Mouse (Mus musculus) limb, embryonic 12.5 days (tissue): ENCODE measurements around the gene Ttll11. TPM values are rescaled to one million over a fixed set of nuclear protein-coding genes. Genes with fewer than 3 reads are reported as not detected.

Source experiments
- ATAC-seq: fragments of 200-750 bp; cut with Nextera tagmentation; 2 replicates; pipeline ENCODE4 v1.8.0; 2017; ENCODE audit warnings: low read depth, moderate TSS enrichment; ENCODE audit not compliant: insufficient number of reproducible peaks, insufficient read depth, low FRiP score, low TSS enrichment
- H3K27ac ChIP-seq: fragments of 300-500 bp; sonication (generic); 2 replicates; pipeline ENCODE4 v1.5.1; 2016; ENCODE audit warnings: mild to moderate bottlenecking, moderate library complexity
- H3K27me3 ChIP-seq: fragments of 300-500 bp; sonication (generic); 2 replicates; pipeline ENCODE4 v1.6.1; 2016; ENCODE audit warnings: mild to moderate bottlenecking, moderate library complexity
- H3K36me3 ChIP-seq: fragments of 300-500 bp; sonication (generic); 2 replicates; pipeline ENCODE4 v1.6.1; 2016; ENCODE audit warnings: mild to moderate bottlenecking, moderate library complexity
- H3K4me1 ChIP-seq: fragments of 300-500 bp; sonication (generic); replicated peaks from 2 replicates; pipeline ENCODE4 v1.6.1; 2016
- H3K4me2 ChIP-seq: fragments of 300-500 bp; sonication (generic); 2 replicates; pipeline ENCODE4 v1.6.1; 2016; ENCODE audit warnings: mild to moderate bottlenecking, moderate library complexity
- H3K4me3 ChIP-seq: fragments of 300-500 bp; sonication (generic); replicated peaks from 2 replicates; pipeline ENCODE4 v1.5.1; 2016; ENCODE audit warnings: mild to moderate bottlenecking
- H3K9ac ChIP-seq: fragments of 300-500 bp; sonication (generic); replicated peaks from 2 replicates; pipeline ENCODE4 v1.6.1; 2016; ENCODE audit warnings: mild to moderate bottlenecking, moderate library complexity
- H3K9me3 ChIP-seq: fragments of 300-500 bp; sonication (generic); 2 replicates; pipeline ENCODE4 v1.6.1; 2016; ENCODE audit warnings: mild to moderate bottlenecking, moderate library complexity
- WGBS: fragments of 180-500 bp; shearing (Covaris S2); methylation state at CpG from one replicate; pipeline ENCODE4 v1.1.7; 2016; 5-methylcytosine and 5-hydroxymethylcytosine counted together
- polyA plus RNA-seq: library from polyadenylated mRNA; unstranded; fragments of >200 nt; fragmentation: Nextera tagmentation; extraction: Ambion mirVana; gene quantifications from 2 replicates; pipeline ENCODE4 v1.2.1, GENCODE M21; 2016

The Ttll11 gene
- polyA plus RNA-seq, 1 experiment from 2014 or later = 1.3 TPM

DNA sequence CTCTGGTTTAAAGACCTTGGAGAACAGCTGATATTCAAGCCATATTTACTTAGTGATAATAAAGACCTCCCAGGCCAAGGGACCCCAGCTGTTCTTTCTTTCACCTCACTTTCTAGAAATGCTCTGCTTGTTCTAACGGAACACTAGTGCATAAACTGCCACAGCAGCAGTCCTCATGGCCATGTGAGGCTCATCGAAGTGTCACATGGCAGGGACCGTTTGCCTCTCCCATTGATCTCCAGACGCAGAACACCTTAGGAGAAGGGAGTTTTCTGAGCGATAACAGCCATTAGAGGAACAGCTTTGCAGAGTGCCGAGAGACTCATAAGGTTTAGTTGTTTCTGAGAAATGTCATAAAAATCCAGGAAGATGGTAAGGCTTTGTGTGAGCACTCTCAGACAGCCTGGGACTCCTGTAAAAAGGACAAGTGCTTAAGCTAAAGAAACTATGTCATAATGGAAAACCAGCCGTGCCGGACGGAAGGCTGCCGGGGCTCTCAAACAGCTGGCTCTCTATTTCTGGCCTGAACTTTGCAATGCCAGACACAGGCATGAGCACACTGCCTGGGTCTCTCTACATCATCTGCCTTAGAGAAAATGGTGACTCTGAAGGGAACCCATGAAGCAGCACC, 13.7 kb downstream of the Ttll11 start:
- 55% methylated on average over 10 of the region's 10 CpGs for WGBS
- H3K36me3 ChIP-seq = no peaks in the 10 kb centered on the region
- ATAC-seq = no peak
- H3K4me1 ChIP-seq = 0 out of 2 replicates have a peak, but pooled peaks cover 7% of the 10 kb centered on the region
- H3K9ac ChIP-seq = no peak overlapping the region
- H3K27me3 ChIP-seq = no peaks in the 10 kb centered on the region
- H3K4me2 ChIP-seq = no peak overlapping the region
- H3K4me3 ChIP-seq = no peak overlapping the region
- H3K27ac ChIP-seq = no peak overlapping the region
- no peaks in the 10 kb centered on the region for H3K9me3 ChIP-seq

DNA sequence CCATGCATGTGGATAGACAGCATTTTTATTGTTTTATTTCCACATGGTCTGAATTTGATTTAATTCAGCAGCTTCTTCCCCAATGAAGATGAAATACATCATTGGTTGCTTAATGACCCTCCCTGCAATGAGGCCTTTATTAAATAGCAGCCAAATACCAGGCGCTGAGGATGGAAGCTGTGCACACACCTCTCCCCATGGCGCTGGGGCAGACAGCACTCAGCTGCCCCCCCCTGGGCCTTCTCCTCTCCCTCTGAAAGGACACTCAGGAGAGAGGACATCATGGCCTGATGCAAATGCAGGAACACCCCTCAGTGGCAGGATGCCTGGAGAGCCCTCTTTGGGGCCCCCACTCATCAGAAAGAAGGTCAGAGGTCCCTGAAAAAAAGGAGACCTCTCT, 16.4 kb downstream of the Ttll11 start:
- H3K27me3 ChIP-seq = no peaks in the 10 kb centered on the region
- H3K4me2 ChIP-seq = no peak overlapping the region
- ATAC-seq = no peak
- H3K36me3 ChIP-seq = no peaks in the 10 kb centered on the region
- 0 out of 2 replicates have a peak, but pooled peaks cover 7% of the 10 kb centered on the region for H3K4me1 ChIP-seq
- no peak overlapping the region for H3K27ac ChIP-seq
- H3K9me3 ChIP-seq = no peaks in the 10 kb centered on the region
- H3K9ac ChIP-seq = peak overlapping the region; percentile 18; the same call in 1 of the 2 replicates
- H3K4me3 ChIP-seq = no peak overlapping the region
- 70% methylated on average over 2 of the region's 2 CpGs for WGBS

DNA sequence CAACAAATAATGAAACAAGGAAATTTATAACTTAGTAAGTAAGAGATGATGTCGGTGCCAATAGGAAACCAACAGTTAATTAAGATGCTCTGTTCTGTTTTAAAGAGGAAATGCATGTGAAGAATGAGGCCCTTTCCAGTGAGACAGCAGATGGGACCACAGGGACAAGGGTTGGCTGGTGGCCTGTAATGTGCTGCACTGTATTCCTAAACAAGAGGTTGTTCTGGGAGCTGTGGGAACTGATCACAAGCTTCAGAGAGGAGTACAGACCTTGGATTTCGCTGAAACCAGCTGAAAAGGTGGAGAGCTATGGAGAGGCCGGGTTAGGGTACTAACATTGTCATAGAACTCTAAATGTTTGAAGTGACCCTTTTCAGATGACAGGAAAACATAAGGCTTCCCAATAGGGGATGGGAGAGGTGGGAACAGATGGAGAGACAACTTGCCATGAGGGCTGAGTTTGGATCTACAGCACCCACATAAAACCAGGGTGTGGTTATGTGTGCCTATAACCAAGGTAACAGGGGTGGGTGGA, 18.1 kb downstream of the Ttll11 start:
- Histone ChIP-seq H3K27ac (no peak overlapping the region), H3K27me3 (no peaks in the 10 kb centered on the region), H3K9ac (no peak overlapping the region), H3K4me3 (no peak overlapping the region), H3K9me3 (no peaks in the 10 kb centered on the region), H3K4me2 (no peak overlapping the region), H3K4me1 (0 out of 2 replicates have a peak, but pooled peaks cover 10% of the 10 kb centered on the region), H3K36me3 (no peaks in the 10 kb centered on the region)
- no peak for ATAC-seq
- 78% methylated on average over 3 of the region's 3 CpGs for WGBS

DNA sequence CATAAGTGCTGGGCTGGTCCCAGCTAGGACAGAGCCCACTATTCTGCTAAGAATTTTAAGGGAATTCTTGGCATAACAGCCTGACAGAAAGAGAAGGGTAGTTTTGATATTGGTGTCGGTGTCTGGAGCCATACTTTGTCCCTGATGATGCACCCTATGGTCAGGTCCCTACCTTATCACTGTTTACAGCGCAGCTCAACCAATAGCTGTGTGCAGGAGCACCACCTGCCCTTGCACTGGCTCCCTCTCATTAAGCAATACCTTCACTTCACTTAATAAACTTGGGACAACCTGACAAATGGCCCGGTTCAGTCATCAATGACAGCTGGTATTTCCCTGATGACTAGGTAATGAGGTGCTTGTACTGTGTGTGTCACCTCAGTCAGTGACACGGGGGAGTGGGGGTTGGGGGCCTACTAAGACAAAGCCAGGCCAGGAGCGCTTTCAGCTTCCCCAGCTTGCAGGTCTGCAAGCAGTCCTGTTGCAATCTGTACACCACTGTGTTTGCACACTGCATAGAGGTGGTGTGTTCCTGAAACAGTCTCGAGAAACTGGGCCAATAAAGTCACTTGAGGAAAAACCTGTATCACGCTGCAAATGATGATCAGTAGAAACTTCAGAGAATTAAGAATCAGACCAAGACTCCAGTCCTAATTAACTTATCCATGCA, 22.1 kb downstream of the Ttll11 start:
- no peaks in the 10 kb centered on the region for H3K9me3 ChIP-seq
- WGBS = 56% methylated on average over 7 of the region's 7 CpGs
- peaks cover 3% of the 10 kb centered on the region; the same call in 1 of the 2 replicates for H3K4me1 ChIP-seq
- no peaks in the 10 kb centered on the region for H3K36me3 ChIP-seq
- no peak overlapping the region for H3K4me2 ChIP-seq
- no peak overlapping the region for H3K27ac ChIP-seq
- ATAC-seq = no peak
- H3K27me3 ChIP-seq = no peaks in the 10 kb centered on the region; the same call in 1 of the 2 replicates
- H3K9ac ChIP-seq = no peak overlapping the region
- H3K4me3 ChIP-seq = no peak overlapping the region

DNA sequence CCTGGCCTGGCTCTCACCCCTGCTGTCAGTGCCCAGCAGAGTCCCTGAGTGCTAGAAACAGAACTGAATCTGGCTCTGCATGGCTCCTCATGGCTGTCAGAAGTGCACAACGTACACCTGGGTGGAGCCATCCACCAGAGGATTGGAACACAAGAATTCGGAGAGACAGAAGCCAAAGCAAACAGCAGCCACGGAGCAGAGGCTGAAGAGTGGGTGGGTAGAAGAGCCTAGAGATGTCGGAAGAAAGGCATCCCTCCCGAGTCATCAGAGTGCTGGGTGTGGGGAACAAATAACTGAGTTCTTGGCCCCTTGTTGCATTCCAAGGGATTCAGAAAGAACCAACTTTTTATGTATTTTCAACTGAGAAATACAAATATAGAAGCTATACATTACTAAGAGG, 24.5 kb downstream of the Ttll11 start:
- no peak for ATAC-seq
- Histone ChIP-seq H3K36me3 (no peaks in the 10 kb centered on the region), H3K9ac (no peak overlapping the region), H3K4me2 (no peak overlapping the region), H3K4me1 (peaks cover 12% of the 10 kb centered on the region), H3K27me3 (peaks cover 5% of the 10 kb centered on the region; the same call in 1 of the 2 replicates), H3K27ac (no peak overlapping the region), H3K9me3 (no peaks in the 10 kb centered on the region), H3K4me3 (no peak overlapping the region)
- WGBS = 55% methylated on average over 5 of the region's 5 CpGs

DNA sequence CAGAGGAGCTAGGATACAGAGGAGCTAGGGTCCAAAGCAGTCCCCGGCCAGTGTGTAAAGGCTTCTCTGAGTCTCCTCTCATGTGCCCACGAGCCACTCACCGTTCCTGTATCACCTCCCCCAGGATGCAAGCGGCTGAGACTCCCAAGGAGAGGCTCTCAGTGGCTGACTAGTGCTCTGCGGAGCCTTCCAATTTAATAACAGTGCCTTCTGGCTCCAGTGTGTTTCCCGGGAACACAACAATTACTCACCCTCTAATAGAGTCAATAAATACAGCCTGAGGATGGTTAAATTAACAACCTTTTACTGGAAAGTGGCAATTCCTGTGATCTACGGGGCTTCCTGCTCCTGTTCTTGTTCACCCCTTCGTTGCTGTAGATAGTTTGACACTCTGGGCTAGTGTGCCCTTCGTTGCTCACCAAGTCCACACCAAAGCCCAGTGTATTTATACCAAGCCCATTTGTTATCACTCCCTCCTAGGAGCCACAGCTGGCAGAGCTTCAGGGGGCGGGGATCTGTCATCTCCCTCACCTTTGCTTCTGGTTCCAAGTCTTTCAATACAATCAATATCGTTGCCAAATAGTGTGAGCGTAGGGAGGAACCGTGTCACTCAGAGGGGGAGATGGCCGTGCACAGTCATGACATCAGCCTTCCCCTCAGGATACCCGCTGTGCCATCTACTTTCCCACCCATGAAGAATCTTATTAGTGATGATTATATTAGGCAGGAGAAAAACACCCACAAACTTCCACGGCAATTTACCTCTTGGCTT, 27.3 kb downstream of the Ttll11 start:
- Histone ChIP-seq H3K27ac (no peak overlapping the region), H3K4me3 (no peak overlapping the region), H3K27me3 (peaks cover 5% of the 10 kb centered on the region; the same call in 1 of the 2 replicates), H3K4me2 (no peak overlapping the region), H3K9ac (no peak overlapping the region), H3K9me3 (peaks cover 7% of the 10 kb centered on the region; the same call in 1 of the 2 replicates), H3K4me1 (peaks cover 9% of the 10 kb centered on the region), H3K36me3 (no peaks in the 10 kb centered on the region)
- ATAC-seq = no peak
- WGBS = 41% methylated on average over 16 of the region's 16 CpGs

DNA sequence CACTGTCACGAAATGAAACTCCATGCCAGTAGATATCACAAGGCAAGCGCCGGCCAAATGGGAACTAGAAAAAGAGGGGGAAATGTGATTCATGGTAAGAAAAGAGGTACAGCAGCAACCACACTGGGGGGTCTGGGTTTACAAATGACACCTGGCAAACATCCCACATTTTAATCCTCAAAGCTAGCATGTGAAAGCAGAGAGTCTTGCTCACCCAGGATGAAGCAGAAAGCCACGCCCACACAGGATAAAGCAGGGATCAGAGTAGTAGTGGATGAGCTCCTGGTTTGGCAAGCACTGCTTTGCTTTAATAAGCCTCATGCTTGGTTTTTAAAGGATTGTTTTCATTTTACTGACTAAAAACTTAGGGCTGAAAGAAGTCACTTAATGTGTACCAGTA, 34.8 kb downstream of the Ttll11 start:
- H3K27ac ChIP-seq = no peak overlapping the region
- H3K27me3 ChIP-seq = no peaks in the 10 kb centered on the region
- ATAC-seq = no peak
- no peaks in the 10 kb centered on the region for H3K4me1 ChIP-seq
- WGBS = 84% methylated on average over 4 of the region's 4 CpGs
- no peaks in the 10 kb centered on the region for H3K36me3 ChIP-seq
- peaks cover 7% of the 10 kb centered on the region; the same call in 1 of the 2 replicates for H3K9me3 ChIP-seq
- H3K4me2 ChIP-seq = no peak overlapping the region
- H3K9ac ChIP-seq = no peak overlapping the region
- no peak overlapping the region for H3K4me3 ChIP-seq

DNA sequence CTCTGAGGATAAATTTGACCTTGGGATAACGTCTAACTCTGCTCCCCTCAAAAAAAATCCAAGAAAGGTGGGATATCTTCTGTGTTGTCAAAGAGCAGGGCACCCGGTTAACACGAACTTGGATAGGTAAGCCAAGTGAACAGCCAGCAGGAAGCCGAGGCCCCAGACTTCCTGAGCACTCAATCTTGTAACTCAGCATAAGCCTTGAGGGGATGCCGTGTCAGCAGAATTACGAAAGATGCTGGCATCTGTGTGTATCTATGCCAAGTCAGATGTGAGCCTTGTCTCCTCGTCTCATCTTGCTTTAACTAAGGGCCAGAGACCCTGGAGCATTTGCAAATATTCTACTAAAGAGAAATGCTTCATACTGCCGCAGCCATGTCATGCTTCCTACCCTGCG, 36.8 kb downstream of the Ttll11 start:
- Histone ChIP-seq H3K4me1 (no peaks in the 10 kb centered on the region), H3K27ac (no peak overlapping the region), H3K36me3 (no peaks in the 10 kb centered on the region), H3K27me3 (no peaks in the 10 kb centered on the region), H3K4me2 (no peak overlapping the region), H3K4me3 (no peak overlapping the region), H3K9ac (no peak overlapping the region), H3K9me3 (no peaks in the 10 kb centered on the region)
- ATAC-seq = no peak
- WGBS = 77% methylated on average over 9 of the region's 9 CpGs

DNA sequence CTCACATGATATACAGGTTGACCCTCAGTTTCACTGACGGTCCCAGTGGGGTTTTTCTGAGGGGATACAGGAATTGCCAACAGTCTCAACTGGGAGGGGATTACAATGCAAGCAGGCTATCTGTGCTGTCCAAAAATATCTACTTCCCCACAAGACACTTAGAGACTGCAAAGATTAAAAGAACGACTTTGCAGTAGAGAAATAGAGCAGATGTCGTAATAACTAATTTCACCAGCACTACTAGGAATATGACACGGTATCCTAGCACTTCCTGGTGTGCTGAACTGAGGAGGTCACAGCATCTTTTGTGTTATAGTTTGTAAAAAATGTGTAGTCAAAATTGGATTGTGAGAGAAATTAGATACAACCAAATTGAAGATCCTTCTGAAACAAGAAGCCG, 44.7 kb downstream of the Ttll11 start:
- Histone ChIP-seq H3K4me3 (no peak overlapping the region), H3K4me2 (no peak overlapping the region), H3K27ac (no peak overlapping the region), H3K4me1 (no peaks in the 10 kb centered on the region), H3K9me3 (no peaks in the 10 kb centered on the region), H3K36me3 (no peaks in the 10 kb centered on the region), H3K9ac (no peak overlapping the region), H3K27me3 (no peaks in the 10 kb centered on the region)
- 78% methylated on average over 5 of the region's 5 CpGs for WGBS
- ATAC-seq = no peak

DNA sequence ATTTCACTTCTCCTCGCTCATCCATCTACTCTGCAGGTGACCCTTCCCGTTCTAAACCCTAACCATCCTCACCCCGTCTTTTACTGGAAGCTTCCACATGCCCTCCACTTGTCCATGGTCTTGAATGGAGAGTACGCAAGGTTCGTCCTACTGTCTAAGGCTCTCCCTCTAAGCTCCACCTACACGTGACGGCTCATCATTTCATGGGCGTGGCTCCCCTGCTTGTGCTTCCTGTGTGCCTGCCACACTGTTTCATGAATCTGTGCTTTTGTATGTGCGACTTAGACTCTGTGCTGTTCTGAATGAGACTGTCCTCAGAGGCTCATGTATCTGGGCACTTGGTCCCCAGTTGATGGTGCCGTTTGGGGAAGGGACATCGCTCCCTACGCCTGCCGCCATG, 46.6 kb downstream of the Ttll11 start:
- Histone ChIP-seq H3K4me3 (no peak overlapping the region), H3K27ac (no peak overlapping the region), H3K36me3 (no peaks in the 10 kb centered on the region), H3K4me1 (no peaks in the 10 kb centered on the region), H3K27me3 (no peaks in the 10 kb centered on the region), H3K9me3 (no peaks in the 10 kb centered on the region), H3K9ac (no peak overlapping the region), H3K4me2 (no peak overlapping the region)
- ATAC-seq = no peak
- 93% methylated on average over 13 of the region's 13 CpGs for WGBS

DNA sequence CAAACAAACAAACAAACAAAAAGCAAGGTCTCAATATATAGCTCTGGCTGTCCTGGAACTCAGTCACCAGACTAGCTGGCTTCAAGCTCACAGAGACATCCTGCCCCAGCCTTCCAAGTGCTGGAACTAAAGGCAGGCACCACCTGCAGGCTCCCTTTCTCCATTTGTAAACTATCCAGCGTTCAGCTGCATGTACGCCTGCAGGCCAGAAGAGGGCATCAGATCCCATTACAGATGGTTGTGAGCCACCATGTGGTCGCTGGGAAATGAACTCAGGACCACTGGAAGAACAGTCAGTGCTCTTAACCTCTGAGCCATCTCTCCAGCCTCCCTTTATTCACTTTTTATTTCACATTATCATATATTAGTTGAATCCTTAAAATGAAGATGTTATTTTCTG, 48.1 kb downstream of the Ttll11 start:
- H3K9me3 ChIP-seq = no peaks in the 10 kb centered on the region
- H3K27ac ChIP-seq = no peak overlapping the region
- no peaks in the 10 kb centered on the region for H3K4me1 ChIP-seq
- H3K4me3 ChIP-seq = no peak overlapping the region
- H3K36me3 ChIP-seq = no peaks in the 10 kb centered on the region
- H3K27me3 ChIP-seq = no peaks in the 10 kb centered on the region
- H3K4me2 ChIP-seq = no peak overlapping the region
- WGBS = 74% methylated on average over 3 of the region's 3 CpGs
- no peak for ATAC-seq
- H3K9ac ChIP-seq = no peak overlapping the region
